Mouse (Mus musculus) heart, adult 2 months (tissue): ENCODE measurements around the gene Zfp503.

ENCODE experiments used
- CTCF ChIP-seq: fragments of 200-600 bp; IDR thresholded peaks from 2 replicates; pipeline ENCODE4 v1.8.1; 2022; ENCODE audit warnings: antibody characterized with exemption, mild to moderate bottlenecking, moderate library complexity
- EP300 ChIP-seq: fragments of 200-500 bp; IDR thresholded peaks from 2 replicates; pipeline ENCODE4 v1.6.1; 2011; ENCODE audit warnings: low read depth, low read length, control low read depth; ENCODE audit not compliant: insufficient read depth
- POLR2A ChIP-seq: fragments of 200-500 bp; IDR thresholded peaks from 2 replicates; pipeline ENCODE4 v1.6.1; 2011; ENCODE audit warnings: mild to moderate bottlenecking, low read depth, low read length, control low read depth; ENCODE audit not compliant: insufficient read depth

GRCm38 (mm10) chr14:21951896-21952523 lies 37.4 kb downstream of the Zfp503 start:
- TF ChIP-seq CTCF: no peak
- TF ChIP-seq POLR2A: no peak
- TF ChIP-seq EP300: no peak
